In genomic region chr9:37145151-37145615, GRCm38 (mm10) we compare ENCODE assay signal across 7 mouse cellular contexts. TPM values are rescaled to one million over a fixed set of nuclear protein-coding genes. Genes with fewer than 3 reads are reported as not detected.
DNase-seq lines count a peak whose midpoint lies in the region; ATAC-seq and TF ChIP-seq lines count a peak whose summit lies in the region.

No protein-coding gene starts in this region.

- no peaks in the 10 kb centered on the region for H3K9me3 ChIP-seq in ES-Bruce4 (replicated peaks; ENCODE audit: control insufficient read depth, insufficient read depth, low read length, poor library complexity, severe bottlenecking)
- no peaks in the 10 kb centered on the region for H3K9me3 ChIP-seq in embryonic facial prominence, embryonic 10.5 days
- no peaks in the 10 kb centered on the region for H3K9me3 ChIP-seq in limb, embryonic 11.5 days (ENCODE audit: control insufficient read depth, low read length)
- no peaks in the 10 kb centered on the region for H3K9me3 ChIP-seq in midbrain, embryonic 11.5 days (ENCODE audit: control insufficient read depth, low read length)

- H3K9ac ChIP-seq in ES-Bruce4 (ENCODE audit: low read depth, poor library complexity, severe bottlenecking): peak overlapping the region; percentile 55
- H3K9ac ChIP-seq in limb, embryonic 11.5 days (ENCODE audit: low read length): peak overlapping the region; percentile 83
- H3K9ac ChIP-seq in midbrain, embryonic 11.5 days (ENCODE audit: low read length): peak overlapping the region; percentile 99

- intact Hi-C loops in heart, postnatal 14 days (cut with DNase I): loop anchor here (5.0 kb wide), 4 partner anchors 58 to 248 kb away; no protein-coding TSS in a partner anchor

- peak; percentile 56 for DNase-seq in 3134 (ENCODE audit: extremely low read depth, insufficient read length, low spot score)
- DNase-seq in embryonic facial prominence, embryonic 10.5 days (ENCODE audit: low spot score): peak; percentile 69
- DNase-seq in heart, postnatal 14 days: peak; percentile 51 to 52
- DNase-seq in limb, embryonic 11.5 days (ENCODE audit: low spot score): no peak
- DNase-seq in midbrain, embryonic 11.5 days (ENCODE audit: low spot score, missing footprints): peak; percentile 95
- DNase-seq in T-cell, adult 2 months (ENCODE audit: low spot score): no peak

- peak overlapping the region; percentile 66 for H3K4me3 ChIP-seq in ES-Bruce4 (ENCODE audit: low read depth, low read length)
- peak overlapping the region; percentile 87 for H3K4me3 ChIP-seq in embryonic facial prominence, embryonic 10.5 days
- H3K4me3 ChIP-seq in limb, embryonic 11.5 days (ENCODE audit: low read depth, low read length): peak overlapping the region; percentile 67
- H3K4me3 ChIP-seq in midbrain, embryonic 11.5 days (ENCODE audit: low read depth, low read length): peak overlapping the region; percentile 67

- H3K4me2 ChIP-seq in limb, embryonic 11.5 days (ENCODE audit: low read depth, severe bottlenecking): peak overlapping the region; percentile 94
- H3K4me2 ChIP-seq in midbrain, embryonic 11.5 days: peak overlapping the region; percentile 94

- H3K36me3 ChIP-seq in ES-Bruce4 (ENCODE audit: control insufficient read depth, insufficient read depth, low read length, poor library complexity, severe bottlenecking): no peaks in the 10 kb centered on the region
- H3K36me3 ChIP-seq in embryonic facial prominence, embryonic 10.5 days (replicated peaks): no peaks in the 10 kb centered on the region
- no peaks in the 10 kb centered on the region for H3K36me3 ChIP-seq in limb, embryonic 11.5 days (ENCODE audit: control insufficient read depth, insufficient read depth, low read length)
- no peaks in the 10 kb centered on the region for H3K36me3 ChIP-seq in midbrain, embryonic 11.5 days (ENCODE audit: control insufficient read depth, insufficient read depth, low read length)

- TF ChIP-seq POLR2A in ES-Bruce4 (IDR thresholded peaks at IDR 0.05; ENCODE audit: insufficient read depth, low read length): no peak

- no peak for ATAC-seq in limb, embryonic 11.5 days (ENCODE audit: insufficient number of reproducible peaks, low FRiP score, low TSS enrichment, low read depth)
- ATAC-seq in midbrain, embryonic 11.5 days (ENCODE audit: low FRiP score): no peak

- H3K27ac ChIP-seq in ES-Bruce4 (ENCODE audit: insufficient read depth, low read length): no peak overlapping the region
- H3K27ac ChIP-seq in embryonic facial prominence, embryonic 10.5 days (replicated peaks): peak overlapping the region; percentile 97
- H3K27ac ChIP-seq in limb, embryonic 11.5 days (replicated peaks; ENCODE audit: low read depth, low read length): no peak overlapping the region
- H3K27ac ChIP-seq in midbrain, embryonic 11.5 days (ENCODE audit: low read depth, low read length): peak overlapping the region; percentile 95

- no peak for TF ChIP-seq CTCF in ES-Bruce4 (IDR thresholded peaks at IDR 0.05; ENCODE audit: low read depth, low read length)

- peaks cover 16% of the 10 kb centered on the region for H3K27me3 ChIP-seq in ES-Bruce4 (ENCODE audit: control insufficient read depth, insufficient read depth, low read length, poor library complexity, severe bottlenecking)
- H3K27me3 ChIP-seq in embryonic facial prominence, embryonic 10.5 days (replicated peaks; ENCODE audit: low read depth, poor library complexity, severe bottlenecking): 0 out of 2 replicates have a peak, but pooled peaks cover 8% of the 10 kb centered on the region
- peaks cover 20% of the 10 kb centered on the region for H3K27me3 ChIP-seq in limb, embryonic 11.5 days (ENCODE audit: control insufficient read depth, insufficient read depth, low read length)
- H3K27me3 ChIP-seq in midbrain, embryonic 11.5 days (ENCODE audit: control insufficient read depth, insufficient read depth, low read length): no peaks in the 10 kb centered on the region

- no peak for TF ChIP-seq EP300 in ES-Bruce4 (IDR thresholded peaks at IDR 0.05; ENCODE audit: insufficient read depth, low read depth, low read length)

- under 1% methylated on average over 26 of the region's 26 CpGs for WGBS in embryonic facial prominence, embryonic 10.5 days
- whole genome bisulfite sequencing in limb, embryonic 11.5 days: under 1% methylated on average over 26 of the region's 26 CpGs
- under 1% methylated on average over 26 of the region's 26 CpGs for WGBS in midbrain, embryonic 11.5 days

- peaks cover 7% of the 10 kb centered on the region for H3K4me1 ChIP-seq in ES-Bruce4 (ENCODE audit: control insufficient read depth, insufficient read depth, low read length)
- H3K4me1 ChIP-seq in embryonic facial prominence, embryonic 10.5 days: peaks cover 69% of the 10 kb centered on the region
- peaks cover 46% of the 10 kb centered on the region for H3K4me1 ChIP-seq in limb, embryonic 11.5 days (ENCODE audit: control insufficient read depth, insufficient read depth, low read length)
- H3K4me1 ChIP-seq in midbrain, embryonic 11.5 days (ENCODE audit: control insufficient read depth, insufficient read depth, low read length): peaks cover 47% of the 10 kb centered on the region

RNA-seq across cellular contexts. Expression of gene Pknox2, which starts 2.0 kb away (rescaled TPM):
- 12.3 and 14.3 TPM in 2 replicates for polyA plus RNA-seq in ES-Bruce4 (2011; ENCODE audit: insufficient read depth, insufficient read length, low read depth, missing spikeins)
- 32.7 and 33.0 TPM in 2 replicates for polyA plus RNA-seq in embryonic facial prominence, embryonic 10.5 days (2016; fragmentation: Nextera tagmentation; extraction: Ambion mirVana)
- 1 to 10 TPM; 3.7 to 6.0 TPM for total RNA-seq in heart, postnatal 14 days (2021)
- 11.3 and 12.4 TPM in 2 replicates for polyA plus RNA-seq in limb, embryonic 11.5 days (2014; fragmentation: Nextera tagmentation; extraction: Ambion mirVana)
- polyA plus RNA-seq in midbrain, embryonic 11.5 days (2014; fragmentation: Nextera tagmentation; extraction: Ambion mirVana): 20.2 and 20.3 TPM in 2 replicates

Comparison
In these comparisons a context has a peak if more than half of its experiments do, and no peak if none do; other contexts are left out.
1. DNase-seq: peak in 3134 (single experiment), embryonic facial prominence, embryonic 10.5 days (single experiment), heart, postnatal 14 days (2 of 2) and midbrain, embryonic 11.5 days (single experiment); none in limb, embryonic 11.5 days (single experiment) and T-cell, adult 2 months (single experiment).
2. H3K27ac ChIP-seq: peak in embryonic facial prominence, embryonic 10.5 days (single experiment) and midbrain, embryonic 11.5 days (single experiment); none in ES-Bruce4 (single experiment) and limb, embryonic 11.5 days (single experiment).
3. Peak in every context shown above with its lines, with median percentiles within 50 percentile points of each other: H3K4me3 ChIP-seq and H3K9ac ChIP-seq.